Mouse (Mus musculus): ENCODE measurements around the gene Ceacam14. TPM values are rescaled to one million over a fixed set of nuclear protein-coding genes. Genes with fewer than 3 reads are reported as not detected.

Ceacam14 gene
- total RNA-seq (2014; fragmentation: Nextera tagmentation) (not detected in 2 replicates), total RNA-seq (2017) (not detected in 2 replicates)

DNA sequence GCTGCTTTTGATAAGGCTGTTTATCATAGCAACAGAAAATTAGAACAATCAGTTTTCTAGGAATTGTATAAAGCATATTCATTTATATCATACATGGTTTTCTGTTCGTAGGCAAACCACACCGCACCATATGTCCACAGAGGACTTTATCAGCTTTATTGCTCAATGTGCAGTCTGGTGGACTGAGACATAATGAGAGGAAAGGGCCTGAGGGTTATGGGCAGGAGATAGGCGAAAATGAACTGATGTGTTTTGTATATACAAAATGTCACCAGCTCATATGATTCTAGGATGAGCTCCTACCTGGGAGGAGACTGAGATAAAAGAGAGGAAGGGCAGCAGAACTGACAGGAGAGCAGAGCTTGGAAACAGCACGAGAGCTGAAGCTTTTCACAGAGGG lies at the start of gene Ceacam14:
Gene Ceacam14 (plus strand): TSS at position 301 of the 400 bp plus-strand sequence.
- ATAC-seq (replicated peaks; ENCODE audit: poor library complexity, severe bottlenecking): no peak

Other genes with a start within 250 kb of the Ceacam14 start
- gene Ceacam5, start 99.4 kb upstream of the Ceacam14 start, total RNA-seq (2014; fragmentation: Nextera tagmentation): not detected in 2 replicates
- not detected in 2 replicates for gene Ceacam5, start 99.4 kb upstream of the Ceacam14 start, total RNA-seq (2017)
- not detected in 2 replicates for gene Gm5155, start 59.1 kb downstream of the Ceacam14 start, total RNA-seq (2014; fragmentation: Nextera tagmentation)
- gene Gm5155, start 59.1 kb downstream of the Ceacam14 start, total RNA-seq (2017): not detected in 2 replicates
- not detected in 2 replicates for gene Ceacam11, start 159.5 kb downstream of the Ceacam14 start, total RNA-seq (2014; fragmentation: Nextera tagmentation)
- gene Ceacam11, start 159.5 kb downstream of the Ceacam14 start, total RNA-seq (2017): not detected in 2 replicates
- not detected in 2 replicates for gene Ceacam13, start 197.3 kb downstream of the Ceacam14 start, total RNA-seq (2014; fragmentation: Nextera tagmentation)
- gene Ceacam13, start 197.3 kb downstream of the Ceacam14 start, total RNA-seq (2017): not detected in 2 replicates

All from granulocyte monocyte progenitor cell, adult 5-6 weeks (primary cell).